Mouse (Mus musculus) B cell, adult (primary cell): ENCODE measurements around the gene Psg18. TPM values are rescaled to one million over a fixed set of nuclear protein-coding genes. Genes with fewer than 3 reads are reported as not detected.

Experiments
- total RNA-seq: library from RNA; stranded (reverse); gene quantifications from 4 replicates; pipeline ENCODE4 v1.2.4, GENCODE M21; 2023; ENCODE audit not compliant: inconsistent age

Psg18 gene
- not detected in 4 replicates for total RNA-seq

DNA sequence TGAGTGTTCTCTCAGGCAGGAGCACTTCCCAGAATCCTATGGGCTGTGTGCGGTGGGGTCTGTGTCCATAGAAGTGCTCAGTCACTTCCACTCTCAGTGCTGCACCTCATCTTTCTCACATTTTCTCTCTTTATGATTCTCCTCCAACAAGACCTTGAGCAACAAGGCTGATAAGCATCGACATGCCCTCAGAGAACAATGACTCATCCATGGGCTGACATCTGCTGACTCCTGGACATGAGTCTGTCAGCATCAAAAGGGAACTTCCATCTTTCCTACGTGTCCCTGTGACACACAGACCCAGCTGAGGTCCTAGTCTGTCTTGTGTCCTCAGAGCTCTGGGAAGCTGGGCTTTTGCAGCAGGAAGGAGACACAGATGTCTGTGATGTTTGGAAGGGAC is at the start of gene Psg18:
Gene Psg18, minus strand, starts transcription at position 101 of the 400 bp plus-strand sequence.

Other genes with a start within 250 kb of the Psg18 start
- gene Igfl3, start 178.5 kb downstream of the Psg18 start, total RNA-seq = not detected in 4 replicates
- not detected in 4 replicates for gene Mill1, start 109.7 kb downstream of the Psg18 start, total RNA-seq
- not detected in 4 replicates for gene Psg28, start 77.0 kb upstream of the Psg18 start, total RNA-seq
- not detected in 4 replicates for gene Psg26, start 129.2 kb upstream of the Psg18 start, total RNA-seq
- not detected in 4 replicates for gene Psg25, start 177.3 kb upstream of the Psg18 start, total RNA-seq
- gene Psg27, start 212.3 kb upstream of the Psg18 start, total RNA-seq = not detected in 4 replicates